ENCODE assay signal across 8 mouse cellular contexts in genomic region chr6:87277527-87277926, GRCm38 (mm10). TPM values are rescaled to one million over a fixed set of nuclear protein-coding genes. Genes with fewer than 3 reads are reported as not detected.
A peak's percentile ranks its signal among the peaks of the same experiment; 100 is the strongest.
DNase-seq lines count a peak whose midpoint lies in the region; ATAC-seq and TF ChIP-seq lines count a peak whose summit lies in the region.

No protein-coding gene starts in this region.

- no peak overlapping the region for H3K27ac ChIP-seq in cerebellum, adult 2 months (ENCODE audit: insufficient read depth, low read length)
- H3K27ac ChIP-seq in embryonic facial prominence, embryonic 15.5 days (replicated peaks) = peak overlapping the region; percentile 61; the same call in 1 of the 2 replicates
- H3K27ac ChIP-seq in intestine, embryonic 15.5 days = peak overlapping the region; percentile 4; the same call in 1 of the 2 replicates
- H3K27ac ChIP-seq in lung, embryonic 14.5 days (ENCODE audit: low read depth) = peak overlapping the region; percentile 79
- peak overlapping the region; percentile 70 for H3K27ac ChIP-seq in stomach, embryonic 15.5 days

- DNase-seq in cerebellum, postnatal 14 days = peak; percentile 36 to 50
- DNase-seq in cerebellum, adult 2 months = no peak
- DNase-seq in 3T3-L1 (ENCODE audit: low read depth, low spot score) = peak; percentile 49
- DNase-seq in lung, embryonic 14.5 days = peak; percentile 87

- no peak overlapping the region for H3K9ac ChIP-seq in embryonic facial prominence, embryonic 15.5 days
- H3K9ac ChIP-seq in intestine, embryonic 15.5 days = no peak overlapping the region
- no peak overlapping the region for H3K9ac ChIP-seq in lung, embryonic 14.5 days
- H3K9ac ChIP-seq in stomach, embryonic 15.5 days = no peak overlapping the region

- H3K4me1 ChIP-seq in cerebellum, adult 2 months (ENCODE audit: control insufficient read depth, insufficient read depth, low read length) = no peaks in the 10 kb centered on the region; the same call in 1 of the 2 replicates
- peaks cover 48% of the 10 kb centered on the region for H3K4me1 ChIP-seq in embryonic facial prominence, embryonic 15.5 days
- peaks cover 19% of the 10 kb centered on the region for H3K4me1 ChIP-seq in intestine, embryonic 15.5 days (replicated peaks)
- H3K4me1 ChIP-seq in lung, embryonic 14.5 days (ENCODE audit: insufficient read depth) = peaks cover 36% of the 10 kb centered on the region
- H3K4me1 ChIP-seq in stomach, embryonic 15.5 days = peaks cover 23% of the 10 kb centered on the region

- H3K4me2 ChIP-seq in embryonic facial prominence, embryonic 15.5 days (replicated peaks) = no peak overlapping the region
- H3K4me2 ChIP-seq in intestine, embryonic 15.5 days (replicated peaks) = peak overlapping the region; percentile 5; the same call in 1 of the 2 replicates
- H3K4me2 ChIP-seq in lung, embryonic 14.5 days = peak overlapping the region; percentile 36; the same call in 1 of the 2 replicates
- no peak overlapping the region for H3K4me2 ChIP-seq in stomach, embryonic 15.5 days

- no peaks in the 10 kb centered on the region; the same call in 1 of the 2 replicates for H3K27me3 ChIP-seq in cerebellum, adult 2 months (ENCODE audit: control insufficient read depth, insufficient read depth, low read length)
- H3K27me3 ChIP-seq in embryonic facial prominence, embryonic 15.5 days = no peaks in the 10 kb centered on the region
- H3K27me3 ChIP-seq in intestine, embryonic 15.5 days (replicated peaks) = no peaks in the 10 kb centered on the region
- no peaks in the 10 kb centered on the region for H3K27me3 ChIP-seq in lung, embryonic 14.5 days (ENCODE audit: insufficient read depth, low read length)
- no peaks in the 10 kb centered on the region for H3K27me3 ChIP-seq in stomach, embryonic 15.5 days (replicated peaks)

- 28% methylated on average over 3 of the region's 3 CpGs for WGBS in cerebellum, adult 2 months
- WGBS in embryonic facial prominence, embryonic 15.5 days = 33% methylated on average over 3 of the region's 3 CpGs
- WGBS in intestine, embryonic 15.5 days = 20% methylated on average over 3 of the region's 3 CpGs
- 11% methylated on average over 3 of the region's 3 CpGs for WGBS in lung, embryonic 14.5 days
- WGBS in stomach, embryonic 15.5 days = 21% methylated on average over 3 of the region's 3 CpGs

- no peak overlapping the region for H3K4me3 ChIP-seq in cerebellum, adult 2 months (replicated peaks; ENCODE audit: insufficient read depth, low read depth, low read length)
- no peak overlapping the region for H3K4me3 ChIP-seq in embryonic facial prominence, embryonic 15.5 days (replicated peaks)
- H3K4me3 ChIP-seq in intestine, embryonic 15.5 days (replicated peaks) = no peak overlapping the region
- no peak overlapping the region for H3K4me3 ChIP-seq in lung, embryonic 14.5 days (ENCODE audit: low read depth, low read length)
- H3K4me3 ChIP-seq in stomach, embryonic 15.5 days (replicated peaks) = no peak overlapping the region

- peaks cover 42% of the 10 kb centered on the region for H3K36me3 ChIP-seq in embryonic facial prominence, embryonic 15.5 days
- 0 out of 2 replicates have a peak, but pooled peaks cover 3% of the 10 kb centered on the region for H3K36me3 ChIP-seq in intestine, embryonic 15.5 days
- peaks cover 36% of the 10 kb centered on the region for H3K36me3 ChIP-seq in lung, embryonic 14.5 days (ENCODE audit: insufficient read depth)
- peaks cover 9% of the 10 kb centered on the region for H3K36me3 ChIP-seq in stomach, embryonic 15.5 days

- no peak for TF ChIP-seq POLR2A in cerebellum, adult 2 months (IDR thresholded peaks at IDR 0.05; ENCODE audit: borderline replicate concordance, insufficient read depth, low read length)

- no peak for TF ChIP-seq CTCF in cerebellum, adult 2 months (IDR thresholded peaks at IDR 0.05; ENCODE audit: borderline replicate concordance, insufficient read depth, low read depth, low read length)
- TF ChIP-seq CTCF in lung, embryonic 14.5 days (IDR thresholded peaks at IDR 0.05; ENCODE audit: low read depth) = no peak

- peaks cover 5% of the 10 kb centered on the region; the same call in 1 of the 2 replicates for H3K9me3 ChIP-seq in embryonic facial prominence, embryonic 15.5 days (replicated peaks)
- H3K9me3 ChIP-seq in intestine, embryonic 15.5 days = no peaks in the 10 kb centered on the region
- peaks cover 7% of the 10 kb centered on the region; the same call in 1 of the 2 replicates for H3K9me3 ChIP-seq in lung, embryonic 14.5 days (ENCODE audit: low read depth, low read length)
- no peaks in the 10 kb centered on the region for H3K9me3 ChIP-seq in stomach, embryonic 15.5 days

- ATAC-seq in embryonic facial prominence, embryonic 15.5 days (ENCODE audit: insufficient number of reproducible peaks, low FRiP score, low TSS enrichment, low read depth) = 0 out of 2 replicates have a peak, but pooled peaks have one; percentile 40
- peak; percentile 88 for ATAC-seq in intestine, embryonic 15.5 days
- ATAC-seq in lung, embryonic 14.5 days (ENCODE audit: insufficient read depth) = peak; percentile 79
- ATAC-seq in stomach, embryonic 15.5 days (ENCODE audit: insufficient read depth, low FRiP score, low read depth) = peak; percentile 78
- no peak for ATAC-seq in erythroid progenitor cell, adult 5-6 weeks (replicated peaks; ENCODE audit: low FRiP score, poor library complexity, severe bottlenecking)

RNA-seq across cellular contexts. Expression of gene Antxr1, which starts 58.1 kb away (rescaled TPM):
- polyA plus RNA-seq in cerebellum, adult 2 months (2012; rRNA removed) = 8.0 and 8.1 TPM in 2 replicates
- polyA plus RNA-seq in embryonic facial prominence, embryonic 15.5 days (2015; fragmentation: Nextera tagmentation; extraction: Ambion mirVana) = 20.3 and 24.3 TPM in 2 replicates
- 5.9 and 6.5 TPM in 2 replicates for polyA plus RNA-seq in intestine, embryonic 15.5 days (2015; fragmentation: Nextera tagmentation; extraction: Ambion mirVana)
- polyA plus RNA-seq in lung, embryonic 14.5 days (2014; fragmentation: Nextera tagmentation; extraction: Ambion mirVana) = 15.5 and 16.8 TPM in 2 replicates
- polyA plus RNA-seq in stomach, embryonic 15.5 days (2015; fragmentation: Nextera tagmentation; extraction: Ambion mirVana) = 8.0 and 9.0 TPM in 2 replicates
- total RNA-seq in erythroid progenitor cell, adult 5-6 weeks (2015; ENCODE audit: low replicate concordance) = 1.7 and 5.0 TPM in 2 replicates
- 0.39 TPM in 1 of 2 replicates, not detected in the other for total RNA-seq in erythroid progenitor cell, adult 5-6 weeks (2017; ENCODE audit: low replicate concordance)

Comparison
In these comparisons a context has a peak if more than half of its experiments do, and no peak if none do; other contexts are left out.
1. DNase-seq: peak in cerebellum, postnatal 14 days (2 of 2), 3T3-L1 (single experiment) and lung, embryonic 14.5 days (single experiment); none in cerebellum, adult 2 months (0 of 2).
2. H3K4me2 ChIP-seq: peak in intestine, embryonic 15.5 days (single experiment) and lung, embryonic 14.5 days (single experiment); none in embryonic facial prominence, embryonic 15.5 days (single experiment) and stomach, embryonic 15.5 days (single experiment).